Mouse (Mus musculus) layer of hippocampus, adult 11-12 months (tissue): Measurements from ENCODE around the gene Lingo4.

ENCODE experiments used
- DNase-seq: peaks from one replicate; pipeline ENCODE4 v3.0.0; 2022; ENCODE audit warnings: low spot score

The Lingo4 gene

GRCm38 (mm10) chr3:94388047-94388446 is 10.3 kb upstream of the Lingo4 start:
- no peak for DNase-seq

- no peak for DNase-seq
These were observed 8.9 kb upstream of the Lingo4 start for GRCm38 (mm10) chr3:94389420-94389819.

- no peak for DNase-seq
These were observed 7.3 kb upstream of the Lingo4 start for GRCm38 (mm10) chr3:94391001-94391400.

- DNase-seq = no peak
These were observed 6.2 kb upstream of the Lingo4 start for GRCm38 (mm10) chr3:94392128-94392527.

GRCm38 (mm10) chr3:94393049-94393448 is 5.3 kb upstream of the Lingo4 start:
- no peak for DNase-seq

GRCm38 (mm10) chr3:94396336-94396735 is 2.0 kb upstream of the Lingo4 start:
- no peak for DNase-seq

- no peak for DNase-seq
These were observed 1.5 kb upstream of the Lingo4 start for GRCm38 (mm10) chr3:94396851-94397250.

- peak; percentile 15 for DNase-seq
These were observed 695 bp downstream of the Lingo4 start for GRCm38 (mm10) chr3:94398943-94399481.

- no peak for DNase-seq
These were observed 1.5 kb downstream of the Lingo4 start for GRCm38 (mm10) chr3:94399663-94400310.

- DNase-seq = no peak
These were observed 4.1 kb downstream of the Lingo4 start for GRCm38 (mm10) chr3:94402451-94402850.

- DNase-seq = no peak
These were observed 6.2 kb downstream of the Lingo4 start for GRCm38 (mm10) chr3:94404366-94405054.

- DNase-seq = no peak
These were observed 7.2 kb downstream of the Lingo4 start for GRCm38 (mm10) chr3:94405561-94405960.

- no peak for DNase-seq
These were observed 14.2 kb downstream of the Lingo4 start for GRCm38 (mm10) chr3:94412530-94412929.

GRCm38 (mm10) chr3:94413031-94413679 is 14.8 kb downstream of the Lingo4 start, which contains the start of gene Tdrkh:
Gene Tdrkh (plus strand): TSS chr3:94413273.
- peak; percentile 98 for DNase-seq

- no peak for DNase-seq
These were observed 32.7 kb downstream of the Lingo4 start for GRCm38 (mm10) chr3:94430980-94431379.

- DNase-seq = no peak
These were observed 36.0 kb downstream of the Lingo4 start for GRCm38 (mm10) chr3:94434305-94434704.

GRCm38 (mm10) chr3:94436420-94436819 is 38.1 kb downstream of the Lingo4 start:
- DNase-seq = no peak

GRCm38 (mm10) chr3:94441182-94441581 is 42.9 kb downstream of the Lingo4 start:
- DNase-seq = peak; percentile 18

- DNase-seq = peak; percentile 95
These were observed 44.8 kb downstream of the Lingo4 start, which contains the start of gene Mrpl9 for GRCm38 (mm10) chr3:94442951-94443596. Gene Mrpl9 (plus strand): TSS chr3:94443318.

- no peak for DNase-seq
These were observed 45.3 kb downstream of the Lingo4 start, which contains the start of gene Oaz3 for GRCm38 (mm10) chr3:94443597-94443964. Gene Oaz3 (minus strand): TSS chr3:94443915.

GRCm38 (mm10) chr3:94449377-94449776 is 51.1 kb downstream of the Lingo4 start:
- no peak for DNase-seq
